Mouse (Mus musculus): Measurements from ENCODE around the gene Efhb. TPM values are rescaled to one million over a fixed set of nuclear protein-coding genes. Genes with fewer than 3 reads are reported as not detected.

Efhb gene
- 0.13 and 0.43 TPM in 2 replicates for polyA plus RNA-seq (2012; rRNA removed)

DNA sequence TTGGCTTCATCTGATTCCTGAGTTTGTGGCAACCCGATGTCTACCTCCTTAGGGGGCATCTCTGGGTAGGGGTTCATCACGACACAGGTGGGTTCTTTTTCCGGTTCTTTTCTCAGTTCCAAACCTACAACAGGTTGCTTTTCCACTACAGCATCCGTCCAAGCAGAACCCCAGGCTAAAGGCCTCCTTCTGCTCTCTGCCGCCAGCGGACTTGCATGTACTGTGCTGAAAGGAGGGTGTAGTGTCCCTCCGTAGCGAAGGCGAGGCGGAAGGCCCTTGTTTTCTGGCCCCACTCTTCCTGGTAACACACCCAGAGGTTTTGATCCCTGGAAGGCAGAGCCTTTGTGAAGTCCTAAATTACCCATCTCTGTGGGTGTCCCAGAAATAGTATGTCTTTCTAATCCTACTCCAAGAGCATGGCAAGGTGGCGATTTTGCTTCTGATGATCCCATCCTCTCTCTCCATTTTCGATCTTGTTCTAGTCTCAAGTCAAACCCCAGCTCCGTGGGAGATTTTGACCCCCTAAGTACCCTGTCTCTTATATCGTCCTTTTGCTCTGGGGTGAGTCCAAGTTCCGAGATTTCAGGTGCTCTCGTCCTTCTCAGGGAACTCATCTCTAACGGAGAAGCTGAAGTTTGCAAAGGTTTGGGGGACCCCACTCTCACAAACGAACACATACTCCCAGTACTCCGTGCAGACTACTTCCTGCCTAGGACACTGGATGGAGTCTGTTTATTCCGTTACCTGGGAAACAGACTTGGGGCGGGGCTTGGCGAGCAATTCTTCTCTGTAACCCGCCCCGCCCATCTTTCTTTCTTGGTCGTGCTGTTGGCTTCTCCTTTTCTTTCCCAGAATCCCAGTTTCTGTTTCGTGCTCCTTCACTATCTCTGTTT is at the start of gene Efhb:
Gene Efhb, minus strand, starts transcription at position 719 of the 893 bp plus-strand sequence.

DNA sequence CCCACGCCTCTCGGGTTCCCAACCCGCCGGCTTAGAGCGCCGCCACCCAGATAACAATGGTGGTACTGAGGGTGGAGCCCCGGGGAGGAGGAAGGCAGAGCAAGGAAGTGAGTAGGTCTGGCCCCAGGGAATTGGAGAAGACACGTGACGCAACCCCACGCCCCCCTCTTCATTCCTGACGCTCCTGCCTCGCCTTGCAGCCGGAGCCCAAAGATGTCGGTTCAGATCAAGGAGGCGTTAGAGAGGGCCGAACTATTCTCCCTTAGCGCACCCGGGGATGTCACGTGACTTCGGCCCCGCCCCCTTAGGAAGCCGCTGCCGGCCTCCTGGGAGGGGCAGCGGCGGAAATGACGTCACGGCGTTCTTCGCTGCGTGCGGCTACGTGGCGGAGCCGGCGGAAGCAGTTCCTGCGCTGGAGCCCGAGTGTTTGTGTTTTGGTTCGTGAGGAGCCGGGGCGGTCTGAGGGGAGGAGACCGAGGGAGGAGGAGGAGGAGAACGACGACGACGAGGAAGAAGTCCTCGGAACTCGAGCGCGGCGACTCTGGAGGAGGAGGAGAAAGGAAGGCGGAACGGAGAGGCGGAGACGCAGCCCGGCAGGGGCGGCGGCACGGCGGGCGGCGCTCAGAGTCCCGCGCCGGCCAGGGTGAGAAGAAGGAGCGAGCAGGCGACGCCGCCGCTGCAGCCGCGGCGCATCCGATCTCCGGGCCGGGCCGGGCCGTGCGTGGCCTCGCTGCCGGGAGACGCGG is 15.9 kb upstream of the Efhb start, which contains the start of gene Rab5a:
Gene Rab5a, plus strand, starts transcription at position 377 of the 746 bp plus-strand sequence.

Other genes with a start within 250 kb of the Efhb start
- 5.2 and 5.6 TPM in 2 replicates for gene Rab5a, start 15.9 kb upstream of the Efhb start, polyA plus RNA-seq (2012; rRNA removed)
- not detected in 2 replicates for gene Pp2d1, start 76.1 kb upstream of the Efhb start, polyA plus RNA-seq (2012; rRNA removed)
- 12.0 and 12.6 TPM in 2 replicates for gene Kat2b, start 103.5 kb upstream of the Efhb start, polyA plus RNA-seq (2012; rRNA removed)
- 0.41 and 0.61 TPM in 2 replicates for gene Sgo1, start 226.0 kb upstream of the Efhb start, polyA plus RNA-seq (2012; rRNA removed)

All from colon, adult 2 months (tissue).